Mouse (Mus musculus) adrenal gland, postnatal 10 days (tissue): ENCODE data around the gene Diaph3. TPM values are rescaled to one million over a fixed set of nuclear protein-coding genes. Genes with fewer than 3 reads are reported as not detected.

Source experiments
- DNase-seq: peaks from one replicate; pipeline ENCODE4 v3.0.0; 2021; ENCODE audit warnings: mixed read lengths
- microRNA-seq: library from miRNA; unstranded; fragments of <30 nt; microRNA quantifications from one replicate; pipeline ENCODE4 v1.2.0, GENCODE M21; 2021
- total RNA-seq, 2 experiments: library from RNA; stranded (reverse); gene quantifications; 2 replicates each; pipeline ENCODE4 v1.2.3; 2021

Gene Diaph3
- total RNA-seq, 2 experiments from 2014 or later: 7.6 to 12.3 TPM

- no peak for DNase-seq
These were observed 498.2 kb downstream of the Diaph3 start for GRCm38 (mm10) chr14:86642831-86643241.

- DNase-seq: no peak
These were observed 499.2 kb downstream of the Diaph3 start for GRCm38 (mm10) chr14:86641839-86642238.

- DNase-seq: no peak
These were observed 500.9 kb downstream of the Diaph3 start for GRCm38 (mm10) chr14:86640086-86640485.

- DNase-seq: no peak
These were observed 505.4 kb downstream of the Diaph3 start for GRCm38 (mm10) chr14:86635594-86636140.

GRCm38 (mm10) chr14:86635052-86635451, 506.0 kb downstream of the Diaph3 start:
- no peak for DNase-seq

- no peak for DNase-seq
These were observed 507.2 kb downstream of the Diaph3 start for GRCm38 (mm10) chr14:86633799-86634198.

- no peak for DNase-seq
These were observed 516.1 kb downstream of the Diaph3 start for GRCm38 (mm10) chr14:86624816-86625425.

- DNase-seq: peak; percentile 2
These were observed 521.4 kb downstream of the Diaph3 start for GRCm38 (mm10) chr14:86619637-86620036.

Small RNA genes lying within 50 kb of the gene (microRNA-seq; reads per million reads assigned to microRNA genes)
- gene Gm23438: not detected
